Mouse (Mus musculus): ENCODE measurements around the gene Tfdp1. TPM values are rescaled to one million over a fixed set of nuclear protein-coding genes. Genes with fewer than 3 reads are reported as not detected.
A peak's percentile ranks its signal among the peaks of the same experiment; 100 is the strongest.

The Tfdp1 gene
- 145 and 146 TPM in 2 replicates for polyA plus RNA-seq (2014; fragmentation: Nextera tagmentation; extraction: Ambion mirVana)

DNA sequence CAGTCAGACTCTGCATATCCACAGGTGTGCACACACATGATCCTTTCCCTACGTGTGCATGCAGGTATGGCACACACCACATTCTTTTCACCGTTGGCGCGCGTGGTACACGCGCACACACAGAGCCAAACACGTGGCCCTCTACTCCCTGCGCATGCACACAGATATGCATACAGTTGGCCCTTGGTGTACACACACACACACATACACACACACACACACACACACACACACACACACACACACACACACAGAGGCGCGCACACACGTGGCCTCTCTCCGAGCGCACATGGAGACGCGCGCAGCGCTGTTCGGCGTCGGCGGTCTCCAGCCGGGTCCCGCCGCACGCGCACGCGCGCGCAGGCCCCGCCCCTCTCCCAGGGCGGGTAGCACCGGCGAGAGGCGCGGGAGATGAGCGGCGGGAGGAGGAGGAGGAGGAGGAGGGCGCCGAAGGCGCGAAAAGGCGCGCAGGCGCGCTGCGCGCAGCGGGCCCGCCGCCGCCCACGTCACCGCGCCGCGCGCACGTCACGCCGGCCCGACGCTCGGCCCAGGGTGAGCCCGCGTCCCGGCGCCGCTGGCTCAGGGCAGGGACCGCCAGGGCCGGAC is at the start of gene Tfdp1:
TSS of gene Tfdp1 (plus strand) at position 497 of the 606 bp plus-strand sequence.
- Histone ChIP-seq H3K4me3 (ENCODE audit: low read depth, low read length) (peak within 1 kb of the TSS; percentile 85), H3K36me3 (ENCODE audit: control insufficient read depth, insufficient read depth, low read length) (peaks cover 34% of the 10 kb centered on the region), H3K9ac (ENCODE audit: low read length) (peak within 1 kb of the TSS; percentile 92), H3K4me2 (ENCODE audit: low read length) (peak within 1 kb of the TSS; percentile 77), H3K9me3 (replicated peaks; ENCODE audit: control insufficient read depth, low read length) (no peaks in the 10 kb centered on the region), H3K27ac (ENCODE audit: low read depth, low read length) (peak within 1 kb of the TSS; percentile 65), H3K4me1 (ENCODE audit: control insufficient read depth, insufficient read depth, low read length) (peaks cover 12% of the 10 kb centered on the region), H3K27me3 (replicated peaks; ENCODE audit: control insufficient read depth, insufficient read depth, low read length) (no peaks in the 10 kb centered on the region)
- WGBS, result under 1% methylated on average over 29 of the region's 72 CpGs
- DNase-seq (ENCODE audit: low spot score) (peak; percentile 94), ATAC-seq (peak; percentile 97)

DNA sequence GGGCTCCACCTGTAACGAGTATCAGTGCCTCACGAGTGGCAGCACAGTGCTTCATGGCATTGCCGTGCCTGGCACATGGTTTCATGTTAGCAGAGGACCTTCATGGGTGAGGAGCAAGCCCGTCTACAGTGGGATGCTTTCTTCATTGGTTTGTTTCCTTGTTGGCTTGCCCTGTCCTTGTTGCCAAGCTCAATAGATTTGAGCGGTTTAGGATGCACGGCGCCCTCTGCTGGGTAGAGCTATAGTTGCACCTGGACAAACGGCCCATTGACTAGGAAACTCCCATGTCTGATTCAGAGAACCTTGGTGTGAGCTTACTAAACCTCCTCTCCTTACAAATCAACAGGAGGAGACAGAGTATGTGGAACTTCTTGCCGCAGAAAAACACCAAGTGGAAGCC is 46.2 kb upstream of the Tfdp1 start:
- no peaks in the 10 kb centered on the region for H3K27me3 ChIP-seq (replicated peaks; ENCODE audit: control insufficient read depth, insufficient read depth, low read length)
- no peak overlapping the region for H3K9ac ChIP-seq (ENCODE audit: low read length)
- H3K36me3 ChIP-seq (ENCODE audit: control insufficient read depth, insufficient read depth, low read length), result peaks cover 55% of the 10 kb centered on the region
- DNase-seq (ENCODE audit: low spot score) (peak; percentile 73), ATAC-seq (no peak)
- no peaks in the 10 kb centered on the region for H3K9me3 ChIP-seq (replicated peaks; ENCODE audit: control insufficient read depth, low read length)
- WGBS, result 27% methylated on average over 9 of the region's 9 CpGs
- H3K27ac ChIP-seq (ENCODE audit: low read depth, low read length), result no peak overlapping the region
- peaks cover 7% of the 10 kb centered on the region for H3K4me1 ChIP-seq (ENCODE audit: control insufficient read depth, insufficient read depth, low read length)
- H3K4me3 ChIP-seq (ENCODE audit: low read depth, low read length), result no peak overlapping the region
- H3K4me2 ChIP-seq (ENCODE audit: low read length), result no peak overlapping the region

DNA sequence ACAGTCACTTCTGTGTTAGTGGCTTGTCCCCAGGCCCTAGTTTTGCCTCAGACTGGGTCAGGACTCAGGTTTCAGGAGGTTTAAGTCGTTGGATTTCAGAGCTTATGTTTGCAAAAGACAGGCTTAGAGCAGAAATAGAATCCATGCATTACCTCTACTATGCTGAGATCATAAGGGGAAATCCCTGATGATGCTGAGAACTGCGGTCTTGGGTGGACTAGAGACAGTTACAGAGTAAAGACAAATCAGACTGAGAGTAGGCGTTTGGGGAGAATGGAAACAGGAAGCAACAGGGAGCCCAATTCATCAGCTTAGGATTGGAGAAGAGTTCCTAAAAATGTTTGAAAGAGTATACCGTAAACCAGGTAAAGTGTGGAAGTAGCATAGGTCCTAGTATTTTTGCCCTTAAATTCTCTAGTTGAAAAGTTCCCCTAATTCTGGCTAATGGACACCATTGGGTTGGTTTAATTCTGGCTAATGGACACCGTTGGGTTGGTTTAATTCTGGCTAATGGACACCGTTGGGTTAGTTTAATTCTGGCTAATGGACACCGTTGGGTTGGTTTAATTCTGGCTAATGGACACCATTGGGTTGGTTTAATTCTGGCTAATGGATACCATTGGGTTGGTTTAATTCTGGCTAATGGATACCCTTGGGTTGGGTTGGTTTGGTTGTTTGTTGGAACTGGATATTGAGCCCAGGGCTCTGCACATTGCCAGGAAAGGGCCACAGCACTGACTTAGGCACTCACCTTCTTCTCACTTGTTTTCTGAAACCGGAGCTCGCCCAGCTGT is 44.7 kb upstream of the Tfdp1 start:
- Histone ChIP-seq H3K4me3 (ENCODE audit: low read depth, low read length) (no peak overlapping the region), H3K27me3 (replicated peaks; ENCODE audit: control insufficient read depth, insufficient read depth, low read length) (no peaks in the 10 kb centered on the region), H3K27ac (ENCODE audit: low read depth, low read length) (no peak overlapping the region), H3K36me3 (ENCODE audit: control insufficient read depth, insufficient read depth, low read length) (peaks cover 63% of the 10 kb centered on the region), H3K9me3 (replicated peaks; ENCODE audit: control insufficient read depth, low read length) (no peaks in the 10 kb centered on the region), H3K4me1 (ENCODE audit: control insufficient read depth, insufficient read depth, low read length) (peaks cover 5% of the 10 kb centered on the region), H3K4me2 (ENCODE audit: low read length) (no peak overlapping the region), H3K9ac (ENCODE audit: low read length) (no peak overlapping the region)
- DNase-seq (ENCODE audit: low spot score), result no peak
- ATAC-seq, result no peak
- WGBS, result 96% methylated on average over 9 of the region's 9 CpGs

DNA sequence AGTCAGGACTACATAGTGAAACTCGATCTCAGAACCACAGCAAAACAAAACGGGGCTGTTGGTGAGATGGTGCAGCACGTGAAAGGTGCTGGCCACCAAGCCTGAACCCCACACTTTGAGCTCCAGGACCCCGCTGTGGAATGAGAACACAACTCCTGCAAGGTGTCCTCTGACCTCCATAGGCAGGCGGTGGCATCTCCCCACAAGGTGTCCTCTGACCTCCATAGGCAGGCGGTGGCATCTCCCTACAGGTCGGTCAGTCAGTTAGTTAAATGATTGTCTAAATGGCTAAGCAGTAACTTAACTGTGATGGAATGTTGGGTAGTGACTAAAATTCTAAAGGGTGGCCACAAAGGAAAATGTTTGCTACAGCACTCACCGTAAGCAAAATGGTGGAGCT is 39.0 kb upstream of the Tfdp1 start:
- DNase-seq (ENCODE audit: low spot score), result no peak
- ATAC-seq, result no peak
- Histone ChIP-seq H3K4me1 (ENCODE audit: control insufficient read depth, insufficient read depth, low read length) (no peaks in the 10 kb centered on the region), H3K27ac (ENCODE audit: low read depth, low read length) (no peak overlapping the region), H3K27me3 (replicated peaks; ENCODE audit: control insufficient read depth, insufficient read depth, low read length) (no peaks in the 10 kb centered on the region), H3K9ac (ENCODE audit: low read length) (no peak overlapping the region), H3K36me3 (ENCODE audit: control insufficient read depth, insufficient read depth, low read length) (peaks cover 77% of the 10 kb centered on the region), H3K9me3 (replicated peaks; ENCODE audit: control insufficient read depth, low read length) (no peaks in the 10 kb centered on the region), H3K4me3 (ENCODE audit: low read depth, low read length) (no peak overlapping the region), H3K4me2 (ENCODE audit: low read length) (no peak overlapping the region)
- whole genome bisulfite sequencing, result 97% methylated on average over 8 of the region's 8 CpGs

DNA sequence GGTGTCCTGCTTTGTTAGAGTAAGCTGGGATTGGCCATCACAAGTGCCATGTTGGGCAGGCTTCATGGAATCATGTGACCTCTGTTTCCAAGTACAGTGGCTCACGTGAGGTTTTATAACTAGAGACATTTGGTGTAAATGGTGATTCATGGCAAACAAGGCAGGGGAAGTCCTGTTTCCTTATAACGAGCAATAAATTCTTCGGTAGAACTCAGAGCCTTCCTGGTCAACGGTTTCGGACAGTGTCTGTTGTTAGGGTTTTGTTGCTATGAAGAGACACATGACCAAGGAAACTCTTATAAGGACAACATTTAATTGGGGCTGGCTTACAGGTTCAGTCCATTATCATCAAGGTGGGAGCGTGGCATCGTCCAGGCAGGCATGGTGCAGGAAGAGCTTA is 37.5 kb upstream of the Tfdp1 start:
- no peaks in the 10 kb centered on the region for H3K4me1 ChIP-seq (ENCODE audit: control insufficient read depth, insufficient read depth, low read length)
- ATAC-seq (no peak), DNase-seq (ENCODE audit: low spot score) (no peak)
- H3K4me2 ChIP-seq (ENCODE audit: low read length), result no peak overlapping the region
- no peak overlapping the region for H3K9ac ChIP-seq (ENCODE audit: low read length)
- H3K27ac ChIP-seq (ENCODE audit: low read depth, low read length), result no peak overlapping the region
- WGBS, result 88% methylated on average over 7 of the region's 7 CpGs
- H3K9me3 ChIP-seq (replicated peaks; ENCODE audit: control insufficient read depth, low read length), result no peaks in the 10 kb centered on the region
- H3K4me3 ChIP-seq (ENCODE audit: low read depth, low read length), result no peak overlapping the region
- peaks cover 76% of the 10 kb centered on the region for H3K36me3 ChIP-seq (ENCODE audit: control insufficient read depth, insufficient read depth, low read length)
- H3K27me3 ChIP-seq (replicated peaks; ENCODE audit: control insufficient read depth, insufficient read depth, low read length), result no peaks in the 10 kb centered on the region

DNA sequence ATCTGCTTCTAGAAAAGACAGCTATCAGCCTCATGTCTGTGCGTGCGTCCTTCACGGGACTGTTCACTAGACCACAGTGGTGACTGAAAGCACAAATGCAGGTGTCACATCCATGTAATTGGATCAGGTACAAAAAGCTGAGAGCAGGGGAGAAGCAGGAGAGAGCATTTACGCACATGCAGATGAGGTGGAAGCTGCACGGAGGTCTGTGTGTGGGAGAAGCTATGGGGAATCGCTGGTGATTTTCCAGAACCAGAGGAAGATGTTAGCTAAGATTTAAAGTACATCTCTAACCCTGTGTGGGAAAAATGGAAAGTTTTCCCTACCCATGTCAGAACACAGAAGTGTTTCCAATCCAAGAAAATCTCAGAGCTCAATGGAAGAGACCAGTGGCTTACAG is 33.1 kb upstream of the Tfdp1 start:
- no peak overlapping the region for H3K9ac ChIP-seq (ENCODE audit: low read length)
- no peaks in the 10 kb centered on the region for H3K27me3 ChIP-seq (replicated peaks; ENCODE audit: control insufficient read depth, insufficient read depth, low read length)
- H3K4me2 ChIP-seq (ENCODE audit: low read length), result no peak overlapping the region
- no peak overlapping the region for H3K27ac ChIP-seq (ENCODE audit: low read depth, low read length)
- ATAC-seq (no peak), DNase-seq (ENCODE audit: low spot score) (no peak)
- peaks cover 62% of the 10 kb centered on the region; the same call in 1 of the 2 replicates for H3K36me3 ChIP-seq (ENCODE audit: control insufficient read depth, insufficient read depth, low read length)
- H3K4me1 ChIP-seq (ENCODE audit: control insufficient read depth, insufficient read depth, low read length), result no peaks in the 10 kb centered on the region
- no peak overlapping the region for H3K4me3 ChIP-seq (ENCODE audit: low read depth, low read length)
- WGBS, result 95% methylated on average over 6 of the region's 6 CpGs
- H3K9me3 ChIP-seq (replicated peaks; ENCODE audit: control insufficient read depth, low read length), result no peaks in the 10 kb centered on the region

DNA sequence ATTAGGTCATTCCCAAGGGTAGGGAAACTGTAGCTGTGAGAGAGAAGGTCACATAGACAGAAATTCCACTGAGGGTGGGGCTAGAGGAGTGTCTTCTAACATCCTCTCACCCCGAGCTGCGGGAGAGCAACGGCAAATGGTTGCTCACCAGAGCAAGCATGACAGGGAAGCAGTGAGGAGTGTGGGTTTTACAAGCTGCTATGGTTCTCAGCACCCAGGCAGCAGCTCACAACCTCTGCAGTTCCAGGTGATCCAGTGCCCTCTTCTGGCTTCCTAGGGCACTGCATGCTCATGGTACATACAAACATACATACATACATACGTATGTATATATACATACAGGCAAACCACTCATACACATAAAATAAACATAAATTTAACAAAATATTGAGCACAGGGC is 32.7 kb upstream of the Tfdp1 start:
- Histone ChIP-seq H3K9me3 (replicated peaks; ENCODE audit: control insufficient read depth, low read length) (no peaks in the 10 kb centered on the region), H3K36me3 (ENCODE audit: control insufficient read depth, insufficient read depth, low read length) (peaks cover 62% of the 10 kb centered on the region; the same call in 1 of the 2 replicates), H3K4me3 (ENCODE audit: low read depth, low read length) (no peak overlapping the region), H3K4me2 (ENCODE audit: low read length) (no peak overlapping the region), H3K27me3 (replicated peaks; ENCODE audit: control insufficient read depth, insufficient read depth, low read length) (no peaks in the 10 kb centered on the region), H3K4me1 (ENCODE audit: control insufficient read depth, insufficient read depth, low read length) (no peaks in the 10 kb centered on the region), H3K9ac (ENCODE audit: low read length) (no peak overlapping the region), H3K27ac (ENCODE audit: low read depth, low read length) (no peak overlapping the region)
- DNase-seq (ENCODE audit: low spot score) (no peak), ATAC-seq (no peak)
- 98% methylated on average over 4 of the region's 4 CpGs for WGBS

DNA sequence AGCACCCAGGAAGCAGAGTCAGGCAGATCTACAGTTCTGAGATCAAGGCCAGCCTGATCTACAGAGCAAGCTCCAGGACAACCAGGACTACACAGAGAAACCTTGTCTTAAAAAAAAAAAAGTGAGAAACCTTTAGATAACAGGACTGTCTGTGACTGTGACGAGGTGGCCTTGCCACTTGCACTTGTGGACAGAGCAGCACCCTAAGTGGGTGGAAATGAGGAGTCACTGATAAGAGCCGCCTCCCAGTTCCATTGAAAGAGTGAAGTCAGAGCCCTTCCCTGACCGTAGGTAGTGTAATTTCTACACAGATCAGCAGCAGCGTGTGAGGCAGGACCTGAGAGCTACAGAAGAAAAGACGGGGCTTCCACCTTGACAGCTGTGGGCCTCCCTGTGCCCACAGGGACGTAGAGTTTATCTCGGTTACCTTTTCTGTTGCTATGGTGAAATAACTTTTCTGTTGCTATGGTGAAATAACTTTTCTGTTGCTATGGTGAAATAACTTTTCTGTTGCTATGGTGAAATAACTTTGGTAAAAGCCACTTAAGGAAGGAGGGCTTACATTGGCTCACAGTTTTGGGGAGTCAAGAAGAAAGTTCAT is 32.1 kb upstream of the Tfdp1 start:
- Histone ChIP-seq H3K4me1 (ENCODE audit: control insufficient read depth, insufficient read depth, low read length) (no peaks in the 10 kb centered on the region), H3K9ac (ENCODE audit: low read length) (no peak overlapping the region), H3K36me3 (ENCODE audit: control insufficient read depth, insufficient read depth, low read length) (peaks cover 63% of the 10 kb centered on the region; the same call in 1 of the 2 replicates), H3K4me2 (ENCODE audit: low read length) (no peak overlapping the region), H3K4me3 (ENCODE audit: low read depth, low read length) (no peak overlapping the region), H3K27ac (ENCODE audit: low read depth, low read length) (no peak overlapping the region), H3K9me3 (replicated peaks; ENCODE audit: control insufficient read depth, low read length) (no peaks in the 10 kb centered on the region), H3K27me3 (replicated peaks; ENCODE audit: control insufficient read depth, insufficient read depth, low read length) (no peaks in the 10 kb centered on the region)
- ATAC-seq, result no peak
- WGBS, result 82% methylated on average over 7 of the region's 7 CpGs
- no peak for DNase-seq (ENCODE audit: low spot score)

DNA sequence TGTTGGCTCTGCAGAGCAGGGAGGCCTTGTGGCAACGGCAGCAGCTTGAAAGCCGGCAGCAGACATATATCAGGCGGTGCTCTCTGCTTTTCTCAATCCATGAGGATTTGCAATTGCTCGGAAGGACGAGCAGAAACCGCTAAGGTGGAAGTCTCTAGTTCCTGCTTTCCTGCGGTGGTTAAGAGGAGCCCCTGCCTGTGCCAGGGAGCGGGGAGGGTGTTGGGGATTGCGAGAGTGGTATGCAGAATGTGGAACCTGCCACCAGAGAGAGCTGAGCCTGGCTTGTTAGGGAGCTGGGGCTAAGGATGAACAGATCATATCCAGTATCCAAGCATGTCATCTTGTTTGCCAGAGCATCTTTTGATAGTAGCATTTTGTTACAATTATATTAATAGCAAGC is 31.6 kb upstream of the Tfdp1 start:
- H3K27ac ChIP-seq (ENCODE audit: low read depth, low read length), result no peak overlapping the region
- H3K36me3 ChIP-seq (ENCODE audit: control insufficient read depth, insufficient read depth, low read length), result peaks cover 58% of the 10 kb centered on the region; the same call in 1 of the 2 replicates
- WGBS, result 90% methylated on average over 9 of the region's 9 CpGs
- no peak for ATAC-seq
- H3K4me3 ChIP-seq (ENCODE audit: low read depth, low read length), result no peak overlapping the region
- H3K9me3 ChIP-seq (replicated peaks; ENCODE audit: control insufficient read depth, low read length), result no peaks in the 10 kb centered on the region
- H3K4me1 ChIP-seq (ENCODE audit: control insufficient read depth, insufficient read depth, low read length), result no peaks in the 10 kb centered on the region
- no peak overlapping the region for H3K9ac ChIP-seq (ENCODE audit: low read length)
- H3K27me3 ChIP-seq (replicated peaks; ENCODE audit: control insufficient read depth, insufficient read depth, low read length), result no peaks in the 10 kb centered on the region
- DNase-seq (ENCODE audit: low spot score), result no peak
- no peak overlapping the region for H3K4me2 ChIP-seq (ENCODE audit: low read length)

All from forebrain, embryonic 14.5 days (tissue).